Mouse (Mus musculus) frontal cortex, postnatal 10 days (tissue): ENCODE results near the gene Hibch.
"Not testable (repeated sequence)": the region's sequence is repeated elsewhere in the genome, so short reads cannot be mapped to it uniquely, and the experiment has no call there.

Experiments
- DNase-seq, 2 experiments: peaks; one replicate each; pipeline ENCODE4 v3.0.0; 2022; ENCODE audit warnings: low spot score in 2 of 2, mixed read lengths in 1 of 2

The Hibch gene

GRCm38 (mm10) chr1:52844782-52845665 lies at the start of gene Hibch:
Gene Hibch (plus strand): TSS chr1:52844929.
- peak; percentile 97 to 98 for DNase-seq

- no peak for DNase-seq
These were observed 48.8 kb upstream of the Hibch start for GRCm38 (mm10) chr1:52795927-52796326.

GRCm38 (mm10) chr1:52799056-52799726 lies 45.5 kb upstream of the Hibch start:
- DNase-seq: no peak

GRCm38 (mm10) chr1:52799772-52800171 lies 45.0 kb upstream of the Hibch start:
- no peak for DNase-seq

GRCm38 (mm10) chr1:52800340-52800740 lies 44.4 kb upstream of the Hibch start:
- DNase-seq: no peak

GRCm38 (mm10) chr1:52801651-52802050 lies 43.1 kb upstream of the Hibch start:
- DNase-seq: no peak

- no peak for DNase-seq
These were observed 42.2 kb upstream of the Hibch start for GRCm38 (mm10) chr1:52802406-52802975.

GRCm38 (mm10) chr1:52805041-52805440 lies 39.7 kb upstream of the Hibch start:
- no peak for DNase-seq

GRCm38 (mm10) chr1:52808456-52808855 lies 36.3 kb upstream of the Hibch start:
- no peak for DNase-seq

- DNase-seq: no peak
These were observed 28.4 kb upstream of the Hibch start for GRCm38 (mm10) chr1:52816232-52816891.

GRCm38 (mm10) chr1:52816910-52817812 lies 27.6 kb upstream of the Hibch start, which contains the start of gene Inpp1:
Gene Inpp1 (minus strand): TSS chr1:52817688.
- peak; percentile 51 to 68 for DNase-seq

GRCm38 (mm10) chr1:52817813-52818147 lies 26.9 kb upstream of the Hibch start:
- no peak for DNase-seq

- no peak for DNase-seq
These were observed 5.6 kb upstream of the Hibch start for GRCm38 (mm10) chr1:52839099-52839498.

GRCm38 (mm10) chr1:52844354-52844753 lies 375 bp upstream of the Hibch start:
- no peak for DNase-seq

GRCm38 (mm10) chr1:52846556-52846955 lies 1.8 kb downstream of the Hibch start:
- no peak for DNase-seq

GRCm38 (mm10) chr1:52849422-52849821 lies 4.7 kb downstream of the Hibch start:
- no peak for DNase-seq

GRCm38 (mm10) chr1:52854029-52854428 lies 9.3 kb downstream of the Hibch start:
- DNase-seq: not testable (repeated sequence)

- DNase-seq: no peak
These were observed 11.3 kb downstream of the Hibch start for GRCm38 (mm10) chr1:52855904-52856601.

GRCm38 (mm10) chr1:52864220-52864619 lies 19.5 kb downstream of the Hibch start:
- no peak for DNase-seq

- DNase-seq: no peak
These were observed 21.3 kb downstream of the Hibch start for GRCm38 (mm10) chr1:52866007-52866406.
